Comparison of ENCODE assay signal across 8 mouse cellular contexts in the genomic region with DNA sequence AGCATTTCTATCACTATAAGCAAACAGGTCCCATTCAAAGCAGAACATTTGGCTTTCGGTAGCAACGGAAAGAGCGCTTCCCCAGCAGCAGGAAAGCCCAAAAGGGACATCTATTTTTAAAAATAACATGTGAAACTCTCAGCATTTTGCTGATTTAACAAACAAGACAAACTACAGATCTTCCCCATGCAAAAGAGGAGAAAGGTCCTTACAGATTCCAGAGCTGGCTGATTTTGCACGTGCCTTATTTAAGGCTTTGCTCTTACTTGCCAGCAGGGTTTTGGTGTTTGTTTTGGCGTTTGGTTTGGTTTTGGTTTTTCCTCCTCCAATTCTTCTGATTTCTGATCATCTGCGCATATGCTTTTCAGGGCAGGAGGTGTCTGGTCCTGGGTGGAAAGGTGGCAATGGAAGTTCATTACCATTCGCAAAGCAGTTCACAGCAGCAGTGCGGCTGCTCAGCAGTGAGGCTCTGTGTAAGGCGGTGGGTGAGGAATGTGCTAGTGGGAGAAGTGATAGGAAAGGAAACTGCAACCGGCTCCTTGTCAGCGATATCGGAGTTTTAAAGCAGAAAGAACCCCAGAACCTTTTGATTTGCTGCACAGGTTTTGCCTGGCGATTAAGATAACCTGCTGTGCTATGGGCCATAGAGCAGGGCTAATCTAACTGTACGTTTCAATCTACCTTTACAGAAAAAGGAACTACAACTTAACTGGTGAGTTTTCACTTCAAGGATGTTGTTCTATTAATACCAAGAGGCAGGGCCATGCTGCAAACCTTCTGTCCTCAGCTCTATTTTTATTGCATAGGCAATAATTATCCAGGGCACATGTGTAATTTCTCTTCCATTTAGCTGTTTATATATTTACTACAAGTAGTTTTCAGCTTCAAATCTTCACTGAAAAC. TPM values are rescaled to one million over a fixed set of nuclear protein-coding genes. Genes with fewer than 3 reads are reported as not detected.
DNase-seq lines count a peak whose midpoint lies in the region; ATAC-seq and TF ChIP-seq lines count a peak whose summit lies in the region.

No protein-coding gene starts in this region.

- no peak overlapping the region for H3K9ac ChIP-seq in intestine, embryonic 14.5 days (ENCODE audit: low read length)
- H3K9ac ChIP-seq in liver, embryonic 12.5 days = no peak overlapping the region
- H3K9ac ChIP-seq in stomach, embryonic 15.5 days = no peak overlapping the region

- DNase-seq in gastrocnemius, adult 2 months = no peak
- DNase-seq in gastrocnemius, postnatal 25 days = no peak
- DNase-seq in B cell, adult 2 months = peak; percentile 48 to 54
- DNase-seq in intestine, embryonic 14.5 days (ENCODE audit: low spot score) = no peak
- DNase-seq in cerebellum, adult 2 months = no peak

- H3K9me3 ChIP-seq in intestine, embryonic 14.5 days (ENCODE audit: control insufficient read depth, low read length) = no peaks in the 10 kb centered on the region
- H3K9me3 ChIP-seq in liver, embryonic 12.5 days (replicated peaks) = no peaks in the 10 kb centered on the region
- no peaks in the 10 kb centered on the region for H3K9me3 ChIP-seq in stomach, embryonic 15.5 days

- no peaks in the 10 kb centered on the region; the same call in 1 of the 2 replicates for H3K4me1 ChIP-seq in intestine, embryonic 14.5 days (replicated peaks; ENCODE audit: control insufficient read depth, insufficient read depth, low read length)
- H3K4me1 ChIP-seq in liver, embryonic 12.5 days = peaks cover 10% of the 10 kb centered on the region
- no peaks in the 10 kb centered on the region for H3K4me1 ChIP-seq in stomach, embryonic 15.5 days
- H3K4me1 ChIP-seq in cerebellum, adult 2 months (ENCODE audit: control insufficient read depth, insufficient read depth, low read length) = no peaks in the 10 kb centered on the region

- no peaks in the 10 kb centered on the region for H3K27me3 ChIP-seq in intestine, embryonic 14.5 days (replicated peaks; ENCODE audit: control insufficient read depth, insufficient read depth, low read length)
- peaks cover 9% of the 10 kb centered on the region; the same call in 1 of the 2 replicates for H3K27me3 ChIP-seq in liver, embryonic 12.5 days (replicated peaks)
- no peaks in the 10 kb centered on the region for H3K27me3 ChIP-seq in stomach, embryonic 15.5 days (replicated peaks)
- H3K27me3 ChIP-seq in cerebellum, adult 2 months (ENCODE audit: control insufficient read depth, insufficient read depth, low read length) = no peaks in the 10 kb centered on the region

- peak overlapping the region; percentile 73 for H3K27ac ChIP-seq in gastrocnemius, adult 2 months
- no peak overlapping the region for H3K27ac ChIP-seq in intestine, embryonic 14.5 days (ENCODE audit: low read depth)
- H3K27ac ChIP-seq in liver, embryonic 12.5 days = no peak overlapping the region
- 0 out of 2 replicates have a peak overlapping the region, but pooled peaks have one; percentile 24 for H3K27ac ChIP-seq in stomach, embryonic 15.5 days
- H3K27ac ChIP-seq in cerebellum, adult 2 months (ENCODE audit: insufficient read depth, low read length) = no peak overlapping the region; the same call in 1 of the 2 replicates

- no peaks in the 10 kb centered on the region for H3K36me3 ChIP-seq in intestine, embryonic 14.5 days (ENCODE audit: control insufficient read depth, insufficient read depth, low read length)
- no peaks in the 10 kb centered on the region for H3K36me3 ChIP-seq in liver, embryonic 12.5 days
- H3K36me3 ChIP-seq in stomach, embryonic 15.5 days = no peaks in the 10 kb centered on the region

- peak overlapping the region; percentile 60 for H3K4me3 ChIP-seq in gastrocnemius, adult 2 months
- H3K4me3 ChIP-seq in intestine, embryonic 14.5 days (ENCODE audit: low read depth, low read length) = peak overlapping the region; percentile 15; the same call in 1 of the 2 replicates
- H3K4me3 ChIP-seq in liver, embryonic 12.5 days = no peak overlapping the region; the same call in 1 of the 2 replicates
- H3K4me3 ChIP-seq in stomach, embryonic 15.5 days (replicated peaks) = peak overlapping the region; percentile 17
- no peak overlapping the region for H3K4me3 ChIP-seq in cerebellum, adult 2 months (replicated peaks; ENCODE audit: insufficient read depth, low read depth, low read length)

- 21% methylated on average over 14 of the region's 14 CpGs for WGBS in intestine, embryonic 14.5 days
- 14% methylated on average over 14 of the region's 14 CpGs for WGBS in liver, embryonic 12.5 days (ENCODE audit: insufficient replicate concordance)
- 22% methylated on average over 14 of the region's 14 CpGs for WGBS in stomach, embryonic 15.5 days
- 46% methylated on average over 14 of the region's 14 CpGs for WGBS in cerebellum, adult 2 months

- TF ChIP-seq CTCF in gastrocnemius, adult 2 months (IDR thresholded peaks at IDR 0.05) = no peak
- no peak for TF ChIP-seq CTCF in cerebellum, adult 2 months (IDR thresholded peaks at IDR 0.05; ENCODE audit: borderline replicate concordance, insufficient read depth, low read depth, low read length)

- no peak for TF ChIP-seq POLR2A in cerebellum, adult 2 months (IDR thresholded peaks at IDR 0.05; ENCODE audit: borderline replicate concordance, insufficient read depth, low read length)

- intact Hi-C loops in gastrocnemius, adult 2 months (cut with DNase I) = no loop called here

- ATAC-seq in frontal cortex, adult (ENCODE audit: low TSS enrichment) = peak; percentile 96
- ATAC-seq in intestine, embryonic 14.5 days (replicated peaks; ENCODE audit: low FRiP score, low TSS enrichment, low read depth) = no peak
- no peak for ATAC-seq in liver, embryonic 12.5 days
- ATAC-seq in stomach, embryonic 15.5 days (ENCODE audit: insufficient read depth, low FRiP score, low read depth) = 0 out of 2 replicates have a peak, but pooled peaks have one; percentile 27

- H3K4me2 ChIP-seq in intestine, embryonic 14.5 days (ENCODE audit: low read length) = peak overlapping the region; percentile 46
- peak overlapping the region; percentile 45 for H3K4me2 ChIP-seq in liver, embryonic 12.5 days
- H3K4me2 ChIP-seq in stomach, embryonic 15.5 days = peak overlapping the region; percentile 43

RNA-seq across cellular contexts. Expression of gene Snx13, which starts 8.1 kb away (rescaled TPM):
- total RNA-seq in gastrocnemius, adult 2 months (2021) = 10 to 100 TPM; 41.2 to 56.3 TPM
- total RNA-seq in gastrocnemius, postnatal 25 days (2021) = 10 to 100 TPM; 39.6 to 44.9 TPM
- polyA plus RNA-seq in intestine, embryonic 14.5 days (2014; fragmentation: Nextera tagmentation; extraction: Ambion mirVana) = 20.8 and 22.8 TPM in 2 replicates
- polyA plus RNA-seq in liver, embryonic 12.5 days (2016; fragmentation: Nextera tagmentation; extraction: Ambion mirVana) = 8.4 and 10.3 TPM in 2 replicates
- 23.0 and 25.0 TPM in 2 replicates for polyA plus RNA-seq in stomach, embryonic 15.5 days (2015; fragmentation: Nextera tagmentation; extraction: Ambion mirVana)
- 26.8 and 27.8 TPM in 2 replicates for polyA plus RNA-seq in cerebellum, adult 2 months (2012; rRNA removed)

RNA-seq across cellular contexts. Expression of gene Prps1l1, which starts 54.4 kb away (rescaled TPM):
- total RNA-seq in gastrocnemius, adult 2 months (2021) = not detected
- total RNA-seq in gastrocnemius, postnatal 25 days (2021) = not detected
- not detected in 2 replicates for polyA plus RNA-seq in intestine, embryonic 14.5 days (2014; fragmentation: Nextera tagmentation; extraction: Ambion mirVana)
- polyA plus RNA-seq in liver, embryonic 12.5 days (2016; fragmentation: Nextera tagmentation; extraction: Ambion mirVana) = 0.14 TPM in 1 of 2 replicates, not detected in the other
- polyA plus RNA-seq in stomach, embryonic 15.5 days (2015; fragmentation: Nextera tagmentation; extraction: Ambion mirVana) = not detected in 2 replicates
- not detected in 2 replicates for polyA plus RNA-seq in cerebellum, adult 2 months (2012; rRNA removed)

Comparison
In these comparisons a context has a peak if more than half of its experiments do, and no peak if none do; other contexts are left out.
1. DNase-seq: peak in B cell, adult 2 months (2 of 2); none in gastrocnemius, adult 2 months (single experiment), gastrocnemius, postnatal 25 days (single experiment), intestine, embryonic 14.5 days (single experiment) and cerebellum, adult 2 months (0 of 2).
2. H3K27ac ChIP-seq: peak in gastrocnemius, adult 2 months (single experiment) and stomach, embryonic 15.5 days (single experiment); none in intestine, embryonic 14.5 days (single experiment), liver, embryonic 12.5 days (single experiment) and cerebellum, adult 2 months (single experiment).
3. H3K4me3 ChIP-seq: peak in gastrocnemius, adult 2 months (single experiment), intestine, embryonic 14.5 days (single experiment) and stomach, embryonic 15.5 days (single experiment); none in liver, embryonic 12.5 days (single experiment) and cerebellum, adult 2 months (single experiment).
4. ATAC-seq: peak in frontal cortex, adult (single experiment) and stomach, embryonic 15.5 days (single experiment); none in intestine, embryonic 14.5 days (single experiment) and liver, embryonic 12.5 days (single experiment).
5. Peak in every context shown above with its lines, with median percentiles within 50 percentile points of each other: H3K4me2 ChIP-seq.